Mouse (Mus musculus): ENCODE measurements around the gene Trp73.

Trp73 gene

GRCm38 (mm10) chr4:154144712-154145111 lies 4.7 kb upstream of the Trp73 start:
- in situ Hi-C loops (cut with MboI, MseI): loop anchor here (10.0 kb wide), 1 partner anchor 1690 kb away; no protein-coding TSS in a partner anchor

- in situ Hi-C loops (cut with MboI, MseI): loop anchor here (10.0 kb wide), 1 partner anchor 1688 kb away; no protein-coding TSS in a partner anchor
Observed at GRCm38 (mm10) chr4:154142211-154143040, 2.4 kb upstream of the Trp73 start, which contains the start of gene Wrap73. Gene Wrap73 (plus strand): TSS chr4:154142372.

DNA sequence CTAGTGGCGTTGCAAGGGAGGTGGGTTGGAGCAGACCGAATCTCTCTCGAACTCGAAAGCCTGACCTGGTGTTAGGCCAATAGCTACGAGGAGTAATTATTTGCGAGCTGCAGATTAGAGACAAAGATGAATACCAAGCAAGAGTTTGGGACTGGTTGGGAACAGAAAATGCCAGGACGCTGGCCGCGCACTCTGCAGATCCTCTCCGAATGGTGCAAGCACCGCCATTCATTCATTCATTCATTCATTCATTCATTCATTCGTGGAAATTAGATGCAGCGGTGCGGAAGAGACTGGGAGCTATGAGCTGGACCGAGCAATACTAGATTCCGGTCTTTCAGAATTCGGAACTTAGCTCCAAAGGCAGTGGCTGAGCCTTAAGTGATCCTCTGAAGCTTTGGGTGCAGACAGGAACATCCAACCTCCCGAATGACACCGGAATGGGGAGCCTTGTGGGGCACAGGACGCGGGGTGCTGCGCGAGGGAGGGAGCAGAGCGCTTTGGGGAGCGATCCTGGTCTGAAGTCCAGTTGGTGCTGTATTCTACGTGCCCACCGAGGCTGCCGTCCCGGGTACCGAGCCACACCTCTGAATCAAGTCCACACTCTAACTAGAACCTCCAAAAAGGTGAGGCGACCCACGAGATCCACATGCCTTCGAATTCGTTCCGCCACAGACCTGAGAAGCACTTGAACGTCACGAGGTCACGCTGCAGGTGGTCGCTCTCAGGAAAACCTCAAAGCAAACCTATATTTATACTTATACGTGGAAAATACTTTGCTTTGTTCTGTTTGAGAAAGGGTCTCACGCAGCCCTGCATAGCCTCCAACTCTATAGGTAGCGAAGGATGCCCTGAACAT lies 1.2 kb upstream of the Trp73 start:
- in situ Hi-C loops (cut with MboI, MseI): loop anchor here (10.0 kb wide), 1 partner anchor 1686 kb away; no protein-coding TSS in a partner anchor

- in situ Hi-C loops (cut with MboI, MseI): loop anchor here (10.0 kb wide), 1 partner anchor 1686 kb away; no protein-coding TSS in a partner anchor
Observed at GRCm38 (mm10) chr4:154140213-154141008, 403 bp upstream of the Trp73 start.

DNA sequence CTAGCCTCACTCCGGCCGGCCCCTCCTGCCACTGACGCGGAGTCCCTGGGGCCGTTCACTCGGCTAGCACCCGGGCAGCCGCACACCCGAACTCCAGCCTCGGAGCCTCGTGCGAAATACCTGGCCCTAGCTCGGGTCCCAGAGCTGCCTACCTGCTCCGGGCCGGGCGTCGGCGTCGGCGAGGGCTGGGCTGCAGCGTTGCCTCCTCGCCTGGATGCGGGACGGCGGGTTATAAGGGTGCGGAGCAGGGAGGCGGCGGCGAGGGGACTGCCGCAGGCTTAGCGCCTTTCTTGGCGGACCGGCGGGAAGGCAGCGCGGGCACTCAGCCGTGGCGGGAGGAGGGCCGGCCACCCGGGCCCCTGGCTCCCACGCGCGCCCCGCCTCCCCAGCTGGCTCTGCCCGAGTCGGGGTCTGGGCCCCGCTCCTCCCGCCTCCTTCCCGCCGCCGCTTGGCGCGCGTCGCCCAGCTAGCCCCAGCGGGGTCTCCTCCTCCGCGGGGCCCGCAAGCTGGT lies 282 bp downstream of the Trp73 start:
- in situ Hi-C loops (cut with MboI, MseI): loop anchor here (10.0 kb wide), 1 partner anchor 1685 kb away; no protein-coding TSS in a partner anchor

GRCm38 (mm10) chr4:154137139-154137538 lies 2.9 kb downstream of the Trp73 start:
- in situ Hi-C loops (cut with MboI, MseI): no loop called here

DNA sequence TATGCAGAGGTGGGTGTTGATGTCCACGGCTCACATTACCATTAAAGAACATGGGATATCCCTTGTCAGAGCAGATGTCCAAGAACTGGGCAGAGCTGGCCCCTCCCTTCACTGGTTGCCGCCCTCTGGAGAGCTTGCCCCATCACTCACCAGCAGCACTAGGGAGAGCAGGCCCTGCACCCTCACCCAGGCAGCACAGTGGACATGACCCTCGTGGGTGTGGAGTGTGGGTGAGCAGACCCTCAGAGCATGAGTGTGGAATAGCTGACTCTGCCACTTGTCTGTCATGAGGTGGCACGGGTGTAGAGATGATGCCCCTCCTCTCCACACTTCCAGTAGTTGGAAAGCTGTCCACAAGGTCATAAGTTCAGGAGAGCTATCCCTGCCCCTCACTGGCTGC lies 5.2 kb downstream of the Trp73 start:
- in situ Hi-C loops (cut with MboI, MseI): no loop called here

GRCm38 (mm10) chr4:154131894-154132293 lies 8.1 kb downstream of the Trp73 start:
- in situ Hi-C loops (cut with MboI, MseI): no loop called here

DNA sequence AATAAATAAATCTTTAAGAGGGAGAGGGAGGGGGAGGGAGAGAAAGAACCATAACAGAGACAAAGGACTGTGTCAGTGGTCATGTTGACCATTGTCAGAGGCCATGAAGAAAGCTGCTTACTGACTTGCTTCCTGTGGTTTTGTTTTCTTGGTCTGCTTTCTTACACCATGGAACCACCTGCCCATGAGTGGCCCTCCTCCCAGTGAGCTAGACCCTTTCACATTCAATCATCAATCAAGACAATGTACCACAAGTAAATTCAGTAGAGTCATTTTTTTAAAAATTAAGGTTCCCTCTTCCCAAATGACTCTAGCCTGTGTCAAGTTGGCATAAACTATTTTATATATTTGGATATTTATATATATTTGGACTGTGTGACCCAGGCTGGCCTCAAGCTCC lies 10.1 kb downstream of the Trp73 start:
- in situ Hi-C loops (cut with MboI, MseI): no loop called here

DNA sequence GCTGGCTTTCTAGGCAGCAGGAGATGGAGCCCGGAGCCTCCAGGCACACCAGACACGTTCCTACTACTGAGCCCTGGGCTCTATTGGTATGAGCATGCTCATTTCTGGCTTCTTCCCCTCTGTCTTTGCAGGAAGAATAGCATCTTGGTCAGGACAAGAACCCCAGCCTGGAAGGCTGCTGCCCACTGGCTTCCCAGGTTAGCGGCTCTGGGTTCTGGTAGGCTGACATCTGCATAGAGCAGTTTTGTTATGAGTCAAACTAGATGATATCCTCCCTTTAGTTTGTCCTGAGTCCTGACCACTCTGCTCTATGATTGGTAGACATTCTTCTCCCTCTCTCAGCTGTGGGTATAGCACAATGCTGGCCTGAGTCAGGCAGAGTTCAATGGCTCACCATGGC lies 12.7 kb downstream of the Trp73 start:
- in situ Hi-C loops (cut with MboI, MseI): no loop called here

- in situ Hi-C loops (cut with MboI, MseI): no loop called here
Observed at GRCm38 (mm10) chr4:154125202-154125601, 14.8 kb downstream of the Trp73 start.

GRCm38 (mm10) chr4:154123553-154123952 lies 16.5 kb downstream of the Trp73 start:
- in situ Hi-C loops (cut with MboI, MseI): no loop called here

- in situ Hi-C loops (cut with MboI, MseI): no loop called here
Observed at GRCm38 (mm10) chr4:154122374-154122773, 17.6 kb downstream of the Trp73 start.

DNA sequence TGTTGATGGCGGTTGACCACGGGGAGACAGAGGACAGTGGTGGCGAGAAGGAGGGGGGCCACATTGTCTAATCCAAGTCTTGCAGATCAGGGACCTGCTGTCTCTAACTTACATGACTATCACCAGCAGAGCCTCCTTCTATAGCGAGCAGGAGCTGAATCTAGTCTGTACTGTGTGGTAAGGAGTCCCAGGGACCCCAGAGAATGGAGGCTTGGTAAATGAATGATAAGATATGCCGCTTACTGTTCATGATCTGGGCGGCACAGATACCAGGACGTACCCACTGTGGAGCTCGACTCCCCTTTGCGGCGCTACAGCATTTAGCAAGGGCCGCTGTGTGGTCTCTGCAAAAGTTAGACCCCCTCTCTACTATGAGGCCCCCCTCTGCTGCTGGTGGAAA lies 18.2 kb downstream of the Trp73 start:
- in situ Hi-C loops (cut with MboI, MseI): no loop called here

DNA sequence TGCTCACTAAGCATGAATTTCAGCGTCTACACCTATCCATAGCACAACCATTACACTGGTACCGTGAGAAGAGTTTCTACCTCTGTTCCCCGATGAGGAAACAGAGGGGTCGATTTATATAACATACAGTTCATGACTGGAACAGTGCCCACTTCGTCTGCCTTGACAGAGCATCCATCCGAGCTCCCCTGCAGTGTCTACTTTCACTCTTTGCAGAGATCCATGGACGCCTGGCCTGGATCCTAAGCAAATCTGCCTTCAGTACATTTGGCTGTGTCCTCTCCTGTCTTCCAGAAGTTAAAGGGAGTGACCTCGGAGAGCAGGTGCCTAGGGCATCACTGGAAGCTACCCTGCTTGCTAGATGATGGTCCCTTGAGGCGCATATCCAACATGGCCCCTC lies 20.8 kb downstream of the Trp73 start:
- in situ Hi-C loops (cut with MboI, MseI): loop anchor here (10.0 kb wide), 1 partner anchor 706 kb away; no protein-coding TSS in a partner anchor

- in situ Hi-C loops (cut with MboI, MseI): loop anchor here (10.0 kb wide), 1 partner anchor 706 kb away; no protein-coding TSS in a partner anchor
Observed at GRCm38 (mm10) chr4:154118782-154119181, 21.2 kb downstream of the Trp73 start.

DNA sequence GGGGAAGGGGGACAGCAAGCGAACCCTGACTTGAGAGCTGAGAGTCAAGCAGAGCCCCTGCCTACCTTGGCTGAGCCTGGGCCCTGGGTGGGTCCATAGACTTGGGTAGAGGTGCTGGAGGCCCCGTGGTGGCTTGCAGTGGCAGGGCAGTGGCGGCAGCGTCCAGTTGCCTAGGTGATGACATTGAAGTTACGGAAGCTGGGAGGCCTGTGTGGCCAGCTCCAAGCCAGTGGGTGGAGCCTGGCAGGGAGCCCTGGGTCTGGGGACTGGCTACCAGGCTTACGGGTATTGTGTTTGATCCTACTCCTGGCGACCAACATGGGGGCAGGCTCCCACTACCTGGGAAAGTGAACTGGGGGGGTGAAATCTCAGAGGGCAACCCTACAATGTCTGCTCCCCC lies 23.6 kb downstream of the Trp73 start:
- in situ Hi-C loops (cut with MboI, MseI): loop anchor here (10.0 kb wide), 1 partner anchor 708 kb away; no protein-coding TSS in a partner anchor

GRCm38 (mm10) chr4:154109850-154110243 lies 30.2 kb downstream of the Trp73 start:
- in situ Hi-C loops (cut with MboI, MseI): loop anchor here (10.0 kb wide), 1 partner anchor 715 kb away; no protein-coding TSS in a partner anchor

- in situ Hi-C loops (cut with MboI, MseI): no loop called here
Observed at GRCm38 (mm10) chr4:154109216-154109849, 30.7 kb downstream of the Trp73 start.

DNA sequence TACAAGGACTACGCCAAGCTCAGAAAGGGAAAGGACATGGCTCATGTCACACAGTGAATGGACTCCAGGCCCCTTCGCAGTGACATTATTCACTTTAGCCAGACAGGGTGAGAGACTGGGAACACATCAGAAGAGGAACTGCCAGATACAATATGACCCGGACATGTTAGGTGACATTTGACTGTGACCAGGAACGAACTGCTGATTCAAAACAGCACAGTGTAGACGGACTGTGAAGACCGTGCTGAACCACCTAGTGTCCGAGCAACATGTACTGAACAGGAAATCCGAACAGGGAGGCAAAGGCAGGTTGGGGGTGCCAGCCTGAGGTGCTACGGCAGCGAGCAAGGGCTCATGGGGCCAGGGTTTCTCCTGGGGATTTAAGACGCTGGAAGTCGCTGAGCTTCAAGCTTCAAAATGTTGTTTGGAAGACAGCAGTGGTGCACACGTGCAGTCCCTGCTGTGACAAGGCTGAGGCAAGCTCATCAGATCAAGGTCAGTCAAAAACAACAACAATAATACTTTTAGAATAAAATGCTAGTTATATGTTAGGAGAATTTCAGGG lies 33.4 kb downstream of the Trp73 start:
- in situ Hi-C loops (cut with MboI, MseI): no loop called here

Measured in T-helper 1 cell (primary cell).